Mouse (Mus musculus) embryonic fibroblast, embryonic 13.5 days (primary cell): ENCODE measurements around the gene Ptbp3. TPM values are rescaled to one million over a fixed set of nuclear protein-coding genes. Genes with fewer than 3 reads are reported as not detected.

Experiments
- H3K27ac ChIP-seq: 2 replicates; pipeline ENCODE4 v1.5.1; 2012; ENCODE audit warnings: low read length, control low read depth, inconsistent platforms; ENCODE audit not compliant: insufficient read depth
- H3K4me1 ChIP-seq: 2 replicates; pipeline ENCODE4 v1.6.1; 2011; ENCODE audit warnings: low read length; ENCODE audit not compliant: control insufficient read depth, insufficient read depth
- H3K4me3 ChIP-seq: 2 replicates; pipeline ENCODE4 v1.5.1; 2011; ENCODE audit warnings: mild to moderate bottlenecking, control low read depth, low read length; ENCODE audit not compliant: insufficient read depth
- CTCF ChIP-seq: IDR thresholded peaks from 2 replicates; pipeline ENCODE4 v1.5.1; 2011; ENCODE audit warnings: mild to moderate bottlenecking, control low read depth, low read length, moderate library complexity, borderline replicate concordance; ENCODE audit not compliant: insufficient read depth
- POLR2A ChIP-seq: IDR thresholded peaks from 2 replicates; pipeline ENCODE4 v1.6.1; 2011; ENCODE audit warnings: low read depth, mild to moderate bottlenecking, control low read depth, low read length, moderate library complexity
- polyA plus RNA-seq: library from polyadenylated mRNA; stranded (reverse); fragments of >200 nt; gene quantifications from 2 replicates; pipeline ENCODE4 v1.2.4, GENCODE M21; 2011; ENCODE audit warnings: low read depth; ENCODE audit not compliant: missing spikeins, insufficient read length

Ptbp3 gene
- polyA plus RNA-seq, 1 experiment = 90.7 TPM

- H3K4me1 ChIP-seq = no peaks in the 10 kb centered on the region
- H3K4me3 ChIP-seq = peak overlapping the region; percentile 10; the same call in 1 of the 2 replicates
- no peak overlapping the region for H3K27ac ChIP-seq
- no peak for TF ChIP-seq POLR2A
- TF ChIP-seq CTCF = no peak
Measured at GRCm38 (mm10) chr4:59546285-59547071, 2.7 kb downstream of the Ptbp3 start.

DNA sequence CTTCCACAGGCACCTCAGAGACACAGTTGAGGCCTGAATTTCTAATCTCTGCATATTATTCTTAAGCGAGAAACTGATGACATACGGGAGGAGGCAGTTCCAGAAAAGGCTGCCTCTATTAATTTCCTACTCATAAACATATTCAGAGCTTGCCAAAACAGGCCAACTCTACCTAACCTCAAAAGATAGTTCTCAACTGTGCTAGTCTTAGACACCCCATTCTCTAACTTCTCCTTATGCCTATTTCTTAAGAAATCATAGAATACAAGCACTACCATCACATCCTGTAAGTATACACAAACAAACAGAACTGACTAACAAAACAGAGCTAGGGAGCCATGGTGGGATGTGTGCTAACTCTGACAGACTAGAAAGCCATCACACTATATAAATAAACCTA, 4.5 kb downstream of the Ptbp3 start:
- TF ChIP-seq CTCF (no peak), POLR2A (no peak)
- no peaks in the 10 kb centered on the region for H3K4me1 ChIP-seq
- no peak overlapping the region for H3K4me3 ChIP-seq
- no peak overlapping the region for H3K27ac ChIP-seq

GRCm38 (mm10) chr4:59543006-59543405, 6.2 kb downstream of the Ptbp3 start:
- Histone ChIP-seq H3K4me1 (no peaks in the 10 kb centered on the region), H3K4me3 (no peak overlapping the region), H3K27ac (no peak overlapping the region)
- TF ChIP-seq CTCF = no peak
- TF ChIP-seq POLR2A = no peak

DNA sequence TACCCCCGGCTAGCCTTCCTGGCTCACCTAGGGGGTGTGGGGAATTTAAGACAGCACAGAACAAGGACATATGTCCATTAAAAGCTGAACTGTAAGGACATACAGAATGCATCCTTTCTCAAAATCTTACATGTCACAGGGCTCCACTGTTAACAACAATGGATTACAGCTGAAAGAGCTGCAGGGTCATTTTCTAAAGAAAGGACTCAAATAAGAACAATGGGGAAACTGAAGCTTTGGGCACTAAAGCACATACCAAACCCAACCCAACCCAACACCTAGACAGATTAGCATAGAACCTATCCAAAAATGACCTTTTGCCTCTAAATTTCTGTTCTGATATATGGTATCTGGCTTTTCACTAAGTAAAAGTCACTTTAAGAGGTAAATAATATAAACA, 12.9 kb downstream of the Ptbp3 start:
- TF ChIP-seq POLR2A (no peak), CTCF (no peak)
- no peak overlapping the region for H3K4me3 ChIP-seq
- H3K27ac ChIP-seq = no peak overlapping the region
- peaks cover 3% of the 10 kb centered on the region; the same call in 1 of the 2 replicates for H3K4me1 ChIP-seq

- Histone ChIP-seq H3K27ac (no peak overlapping the region), H3K4me3 (no peak overlapping the region), H3K4me1 (peaks cover 3% of the 10 kb centered on the region; the same call in 1 of the 2 replicates)
- TF ChIP-seq CTCF (no peak), POLR2A (no peak)
Measured at GRCm38 (mm10) chr4:59535624-59536023, 13.5 kb downstream of the Ptbp3 start.

DNA sequence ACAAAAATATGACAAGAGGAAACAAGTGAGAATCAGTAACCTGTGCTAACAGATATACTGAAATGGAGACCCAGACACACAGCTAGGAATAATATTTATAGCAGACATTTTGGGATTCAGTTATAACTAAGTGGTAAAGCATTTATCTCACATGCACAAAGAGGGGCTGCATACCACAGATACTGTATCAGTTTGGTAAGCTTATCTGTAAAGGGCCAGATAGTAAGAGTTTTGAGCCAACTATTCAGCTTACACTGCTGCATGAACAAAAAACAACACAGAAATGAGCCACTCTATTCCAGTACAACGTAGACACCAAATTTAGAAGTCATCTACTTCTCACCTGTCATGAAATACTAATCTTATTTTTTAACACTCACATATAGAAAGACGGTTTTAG, 15.9 kb downstream of the Ptbp3 start:
- Histone ChIP-seq H3K4me1 (peaks cover 3% of the 10 kb centered on the region; the same call in 1 of the 2 replicates), H3K27ac (no peak overlapping the region), H3K4me3 (no peak overlapping the region)
- TF ChIP-seq POLR2A = no peak
- TF ChIP-seq CTCF = no peak

- peaks cover 5% of the 10 kb centered on the region; the same call in 1 of the 2 replicates for H3K4me1 ChIP-seq
- TF ChIP-seq CTCF = no peak
- TF ChIP-seq POLR2A = no peak
- H3K4me3 ChIP-seq = no peak overlapping the region
- H3K27ac ChIP-seq = no peak overlapping the region
Measured at GRCm38 (mm10) chr4:59531172-59531571, 18.0 kb downstream of the Ptbp3 start.

DNA sequence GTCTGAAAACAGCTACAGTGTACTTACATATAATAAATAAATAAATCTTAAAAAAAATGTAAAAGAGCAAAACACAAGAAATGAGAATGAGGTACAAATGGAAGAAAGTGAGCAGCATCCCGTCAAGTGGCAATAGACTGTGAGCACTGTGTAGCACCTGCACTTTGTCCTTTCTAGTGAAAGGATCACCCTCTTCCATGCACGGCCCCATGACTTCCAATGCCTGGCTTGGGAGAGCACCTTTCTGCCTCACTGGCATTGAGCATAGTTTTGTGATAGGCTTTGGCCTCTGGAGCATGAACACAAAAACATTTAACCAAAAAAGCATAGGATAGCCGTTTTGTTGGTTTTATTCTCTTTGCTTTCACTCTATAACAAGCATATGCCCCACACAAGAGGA, 21.7 kb downstream of the Ptbp3 start:
- Histone ChIP-seq H3K4me1 (0 out of 2 replicates have a peak, but pooled peaks cover 3% of the 10 kb centered on the region), H3K27ac (no peak overlapping the region), H3K4me3 (no peak overlapping the region)
- TF ChIP-seq POLR2A (no peak), CTCF (no peak)

GRCm38 (mm10) chr4:59526728-59527127, 22.4 kb downstream of the Ptbp3 start:
- H3K4me3 ChIP-seq = no peak overlapping the region
- TF ChIP-seq CTCF (no peak), POLR2A (no peak)
- H3K27ac ChIP-seq = no peak overlapping the region
- H3K4me1 ChIP-seq = 0 out of 2 replicates have a peak, but pooled peaks cover 3% of the 10 kb centered on the region

DNA sequence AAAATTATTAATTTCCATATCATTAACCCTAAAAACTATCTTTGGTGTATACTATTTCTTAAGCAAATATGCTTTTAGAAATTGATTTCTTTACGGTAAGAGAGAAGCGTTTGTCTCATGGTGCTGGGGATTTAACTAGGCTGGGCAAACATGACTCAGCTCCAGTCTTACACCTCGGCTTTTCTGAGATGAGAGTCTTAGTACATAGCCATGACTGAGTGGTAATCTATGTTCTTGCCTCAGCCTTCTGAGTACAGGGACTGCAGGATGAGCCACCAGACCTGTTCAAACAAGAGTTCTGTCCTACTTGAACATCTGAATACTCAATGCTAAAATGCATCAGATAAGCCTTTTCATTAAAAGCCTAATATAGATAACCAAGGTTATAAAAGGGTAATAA, 24.3 kb downstream of the Ptbp3 start:
- Histone ChIP-seq H3K4me3 (no peak overlapping the region), H3K4me1 (0 out of 2 replicates have a peak, but pooled peaks cover 3% of the 10 kb centered on the region), H3K27ac (no peak overlapping the region)
- TF ChIP-seq CTCF (no peak), POLR2A (no peak)
